Mouse (Mus musculus): ENCODE measurements around the gene Akap9. TPM values are rescaled to one million over a fixed set of nuclear protein-coding genes. Genes with fewer than 3 reads are reported as not detected.
"Not testable (repeated sequence)": the region's sequence is repeated elsewhere in the genome, so short reads cannot be mapped to it uniquely, and the experiment has no call there.

Akap9 gene
- polyA plus RNA-seq, 1 experiment: 40.8 TPM

- H3K27ac ChIP-seq (ENCODE audit: insufficient read depth, low read length): no peak overlapping the region
- no peak overlapping the region for H3K4me3 ChIP-seq (ENCODE audit: low read depth, low read length)
- no peak for TF ChIP-seq EP300 (IDR thresholded peaks at IDR 0.05; ENCODE audit: insufficient read depth, low read depth, low read length)
- no peaks in the 10 kb centered on the region for H3K36me3 ChIP-seq (ENCODE audit: control insufficient read depth, insufficient read depth, low read length, poor library complexity, severe bottlenecking)
- H3K4me1 ChIP-seq (ENCODE audit: control insufficient read depth, insufficient read depth, low read length): no peaks in the 10 kb centered on the region
- H3K27me3 ChIP-seq (ENCODE audit: control insufficient read depth, insufficient read depth, low read length, poor library complexity, severe bottlenecking): no peaks in the 10 kb centered on the region
- no peak overlapping the region for H3K9ac ChIP-seq (ENCODE audit: low read depth, poor library complexity, severe bottlenecking)
- H3K9me3 ChIP-seq (replicated peaks; ENCODE audit: control insufficient read depth, insufficient read depth, low read length, poor library complexity, severe bottlenecking): no peaks in the 10 kb centered on the region
These were observed 92.2 kb downstream of the Akap9 start for GRCm38 (mm10) chr5:4020018-4020417.

DNA sequence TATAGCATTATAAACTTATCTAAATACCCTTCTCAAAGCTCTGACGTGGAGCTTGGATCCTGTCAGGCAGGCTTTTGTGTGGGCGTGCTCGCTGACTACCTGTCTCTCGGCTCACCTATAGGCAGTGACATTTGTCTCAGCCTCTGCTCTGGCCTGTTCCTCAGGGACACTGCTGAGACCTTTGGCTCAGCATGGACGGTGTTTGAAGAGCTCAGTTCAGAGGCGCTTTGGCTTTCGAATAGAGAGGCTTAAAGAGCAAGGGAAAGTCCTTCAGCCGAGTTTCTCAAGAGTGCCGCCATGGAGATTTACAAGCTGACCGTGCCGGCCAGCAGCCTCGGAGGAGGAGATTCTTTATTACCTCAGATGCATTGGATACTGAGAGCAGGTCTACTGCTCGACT is 95.3 kb downstream of the Akap9 start:
- no peaks in the 10 kb centered on the region for H3K9me3 ChIP-seq (replicated peaks; ENCODE audit: control insufficient read depth, insufficient read depth, low read length, poor library complexity, severe bottlenecking)
- H3K27ac ChIP-seq (ENCODE audit: insufficient read depth, low read length): no peak overlapping the region
- no peak overlapping the region for H3K9ac ChIP-seq (ENCODE audit: low read depth, poor library complexity, severe bottlenecking)
- H3K4me1 ChIP-seq (ENCODE audit: control insufficient read depth, insufficient read depth, low read length): no peaks in the 10 kb centered on the region
- no peak for TF ChIP-seq CTCF (IDR thresholded peaks at IDR 0.05; ENCODE audit: low read depth, low read length)
- no peak for TF ChIP-seq POLR2A (IDR thresholded peaks at IDR 0.05; ENCODE audit: insufficient read depth, low read length)
- TF ChIP-seq EP300 (IDR thresholded peaks at IDR 0.05; ENCODE audit: insufficient read depth, low read depth, low read length): no peak
- no peaks in the 10 kb centered on the region for H3K36me3 ChIP-seq (ENCODE audit: control insufficient read depth, insufficient read depth, low read length, poor library complexity, severe bottlenecking)
- no peak overlapping the region for H3K4me3 ChIP-seq (ENCODE audit: low read depth, low read length)
- no peaks in the 10 kb centered on the region for H3K27me3 ChIP-seq (ENCODE audit: control insufficient read depth, insufficient read depth, low read length, poor library complexity, severe bottlenecking)

DNA sequence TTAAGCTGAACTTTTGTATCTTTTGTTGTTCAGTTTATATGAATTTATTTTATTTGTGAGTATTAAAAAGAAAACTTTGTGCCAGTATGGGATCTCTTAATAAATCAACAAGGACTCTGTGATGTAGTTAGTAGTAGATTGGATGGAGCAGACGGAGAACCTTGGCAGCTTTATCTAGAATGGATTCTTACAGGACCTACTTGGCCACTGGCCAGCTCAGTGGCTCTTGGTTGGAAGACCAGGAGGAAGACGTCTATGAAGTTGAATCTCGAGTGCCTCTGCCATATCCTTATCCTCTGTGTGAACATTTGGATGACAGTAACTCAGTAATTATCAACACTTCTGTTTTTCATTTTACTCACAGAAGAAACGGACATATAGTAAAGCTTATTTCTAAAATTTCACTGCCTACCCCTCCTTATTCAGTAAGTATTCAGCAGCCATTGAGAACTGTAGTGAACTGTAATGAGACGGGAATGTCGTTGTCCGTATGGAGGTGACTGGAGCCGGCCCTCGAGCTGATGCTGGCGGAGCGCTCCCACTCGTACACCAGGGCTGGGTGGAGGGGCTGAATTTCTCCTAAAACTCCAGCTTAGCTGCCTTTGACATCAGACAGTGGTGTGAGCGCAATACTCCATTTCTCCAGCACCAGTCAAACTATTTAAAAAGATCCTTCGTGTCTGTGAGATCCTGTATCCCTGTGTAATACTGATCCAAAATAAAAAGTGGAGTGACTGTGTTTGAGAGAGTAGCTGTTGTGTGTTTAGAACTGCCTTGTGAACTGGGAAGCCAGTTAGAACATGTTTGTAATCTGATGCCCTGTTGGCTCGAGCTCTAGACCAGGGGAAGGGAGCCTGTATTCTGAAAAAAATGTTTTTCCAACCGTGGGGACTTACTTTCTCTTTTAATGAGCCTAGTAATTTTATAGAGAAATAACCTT is 96.2 kb downstream of the Akap9 start:
- TF ChIP-seq POLR2A (IDR thresholded peaks at IDR 0.05; ENCODE audit: insufficient read depth, low read length): no peak
- TF ChIP-seq EP300 (IDR thresholded peaks at IDR 0.05; ENCODE audit: insufficient read depth, low read depth, low read length): no peak
- no peak for TF ChIP-seq CTCF (IDR thresholded peaks at IDR 0.05; ENCODE audit: low read depth, low read length)
- H3K9ac ChIP-seq (ENCODE audit: low read depth, poor library complexity, severe bottlenecking): no peak overlapping the region
- no peaks in the 10 kb centered on the region for H3K27me3 ChIP-seq (ENCODE audit: control insufficient read depth, insufficient read depth, low read length, poor library complexity, severe bottlenecking)
- H3K36me3 ChIP-seq (ENCODE audit: control insufficient read depth, insufficient read depth, low read length, poor library complexity, severe bottlenecking): no peaks in the 10 kb centered on the region
- no peak overlapping the region for H3K27ac ChIP-seq (ENCODE audit: insufficient read depth, low read length)
- H3K4me1 ChIP-seq (ENCODE audit: control insufficient read depth, insufficient read depth, low read length): no peaks in the 10 kb centered on the region
- H3K4me3 ChIP-seq (ENCODE audit: low read depth, low read length): no peak overlapping the region
- no peaks in the 10 kb centered on the region for H3K9me3 ChIP-seq (replicated peaks; ENCODE audit: control insufficient read depth, insufficient read depth, low read length, poor library complexity, severe bottlenecking)

DNA sequence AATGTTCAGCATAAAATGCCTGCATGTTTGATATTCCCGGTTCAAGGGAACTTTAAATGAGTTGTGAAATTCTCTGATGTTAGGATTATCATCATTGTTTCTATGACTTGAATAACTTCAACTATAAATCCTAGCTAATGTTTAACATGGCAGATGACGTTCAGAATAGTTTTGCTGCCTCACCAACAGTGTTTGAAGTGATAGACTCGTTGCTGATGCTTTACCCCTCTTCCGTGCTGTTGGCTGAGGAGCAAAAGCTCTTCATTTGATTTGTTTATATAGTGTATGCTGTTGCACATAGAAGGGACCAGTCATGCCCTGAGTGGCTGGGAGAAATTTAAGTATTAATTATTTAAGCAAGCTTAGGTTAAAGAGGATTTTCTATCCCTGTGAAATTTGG is 96.9 kb downstream of the Akap9 start:
- no peak for TF ChIP-seq POLR2A (IDR thresholded peaks at IDR 0.05; ENCODE audit: insufficient read depth, low read length)
- TF ChIP-seq EP300 (IDR thresholded peaks at IDR 0.05; ENCODE audit: insufficient read depth, low read depth, low read length): no peak
- no peak for TF ChIP-seq CTCF (IDR thresholded peaks at IDR 0.05; ENCODE audit: low read depth, low read length)
- no peaks in the 10 kb centered on the region for H3K36me3 ChIP-seq (ENCODE audit: control insufficient read depth, insufficient read depth, low read length, poor library complexity, severe bottlenecking)
- no peaks in the 10 kb centered on the region for H3K27me3 ChIP-seq (ENCODE audit: control insufficient read depth, insufficient read depth, low read length, poor library complexity, severe bottlenecking)
- H3K27ac ChIP-seq (ENCODE audit: insufficient read depth, low read length): no peak overlapping the region
- H3K4me1 ChIP-seq (ENCODE audit: control insufficient read depth, insufficient read depth, low read length): no peaks in the 10 kb centered on the region
- no peak overlapping the region for H3K4me3 ChIP-seq (ENCODE audit: low read depth, low read length)
- no peak overlapping the region for H3K9ac ChIP-seq (ENCODE audit: low read depth, poor library complexity, severe bottlenecking)
- no peaks in the 10 kb centered on the region for H3K9me3 ChIP-seq (replicated peaks; ENCODE audit: control insufficient read depth, insufficient read depth, low read length, poor library complexity, severe bottlenecking)

DNA sequence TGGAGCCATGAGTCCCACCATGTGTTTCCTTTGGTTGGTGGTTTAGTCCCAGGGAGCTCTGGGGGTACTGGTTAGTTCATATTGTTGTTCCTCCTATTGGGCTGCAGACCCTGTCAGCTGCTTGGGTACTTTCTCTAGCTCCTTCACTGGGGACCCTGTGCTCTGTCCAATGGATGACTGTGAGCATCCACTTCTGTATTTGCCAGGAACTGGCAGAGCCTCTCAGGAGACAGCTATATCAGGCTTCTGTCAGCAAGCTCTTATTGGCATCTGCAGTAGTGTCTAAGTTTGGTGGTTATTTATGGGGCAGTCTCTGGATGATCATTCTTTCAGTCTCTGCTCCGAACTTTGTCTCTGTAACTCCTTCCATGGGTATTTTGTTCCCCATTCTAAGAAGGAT is 98.5 kb downstream of the Akap9 start:
- H3K27me3 ChIP-seq (ENCODE audit: control insufficient read depth, insufficient read depth, low read length, poor library complexity, severe bottlenecking); H3K4me1 ChIP-seq (ENCODE audit: control insufficient read depth, insufficient read depth, low read length); H3K9me3 ChIP-seq (replicated peaks; ENCODE audit: control insufficient read depth, insufficient read depth, low read length, poor library complexity, severe bottlenecking); H3K9ac ChIP-seq (ENCODE audit: low read depth, poor library complexity, severe bottlenecking); H3K27ac ChIP-seq (ENCODE audit: insufficient read depth, low read length); H3K36me3 ChIP-seq (ENCODE audit: control insufficient read depth, insufficient read depth, low read length, poor library complexity, severe bottlenecking); H3K4me3 ChIP-seq (ENCODE audit: low read depth, low read length): not testable (repeated sequence)

- H3K36me3 ChIP-seq (ENCODE audit: control insufficient read depth, insufficient read depth, low read length, poor library complexity, severe bottlenecking): no peaks in the 10 kb centered on the region
- no peaks in the 10 kb centered on the region for H3K9me3 ChIP-seq (replicated peaks; ENCODE audit: control insufficient read depth, insufficient read depth, low read length, poor library complexity, severe bottlenecking)
- no peak for TF ChIP-seq CTCF (IDR thresholded peaks at IDR 0.05; ENCODE audit: low read depth, low read length)
- no peak for TF ChIP-seq POLR2A (IDR thresholded peaks at IDR 0.05; ENCODE audit: insufficient read depth, low read length)
- TF ChIP-seq EP300 (IDR thresholded peaks at IDR 0.05; ENCODE audit: insufficient read depth, low read depth, low read length): no peak
- no peak overlapping the region for H3K4me3 ChIP-seq (ENCODE audit: low read depth, low read length)
- no peak overlapping the region for H3K27ac ChIP-seq (ENCODE audit: insufficient read depth, low read length)
- H3K27me3 ChIP-seq (ENCODE audit: control insufficient read depth, insufficient read depth, low read length, poor library complexity, severe bottlenecking): no peaks in the 10 kb centered on the region
- no peak overlapping the region for H3K9ac ChIP-seq (ENCODE audit: low read depth, poor library complexity, severe bottlenecking)
- H3K4me1 ChIP-seq (ENCODE audit: control insufficient read depth, insufficient read depth, low read length): no peaks in the 10 kb centered on the region
These were observed 100.8 kb downstream of the Akap9 start for GRCm38 (mm10) chr5:4028486-4029173.
